Mouse (Mus musculus): Measurements from ENCODE around the gene Olfr486. TPM values are rescaled to one million over a fixed set of nuclear protein-coding genes. Genes with fewer than 3 reads are reported as not detected.
"Not testable (repeated sequence)": the region's sequence is repeated elsewhere in the genome, so short reads cannot be mapped to it uniquely, and the experiment has no call there.

The Olfr486 gene
- total RNA-seq (2021): not detected in 2 replicates
- long read RNA-seq: 0 reads

DNA sequence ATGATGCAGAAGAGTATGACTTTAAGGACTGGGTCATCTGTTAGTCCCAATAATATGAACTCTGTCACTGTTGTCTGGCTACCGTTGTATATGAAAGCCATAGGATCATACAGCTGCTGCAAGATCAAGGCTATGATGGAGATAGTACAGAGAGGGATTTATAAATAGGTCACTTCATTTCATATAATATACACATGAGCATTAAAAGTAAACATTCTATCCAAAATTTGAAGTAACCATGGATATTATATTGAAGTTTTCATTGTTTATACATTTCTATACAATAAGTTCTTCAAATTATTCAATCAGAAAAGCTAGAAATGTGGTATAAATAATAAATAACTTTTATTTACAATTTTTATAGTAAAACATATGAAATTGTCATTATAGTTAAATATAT is at the start of gene Olfr486:
TSS of gene Olfr486 (minus strand) at position 101 of the 400 bp plus-strand sequence.
- DNase-seq: not testable (repeated sequence)

GRCm38 (mm10) chr7:108214536-108214935 is 42.0 kb upstream of the Olfr486 start, which contains the start of gene Olfr487:
Gene Olfr487 (minus strand): TSS chr7:108214636.
- not testable (repeated sequence) for DNase-seq

DNA sequence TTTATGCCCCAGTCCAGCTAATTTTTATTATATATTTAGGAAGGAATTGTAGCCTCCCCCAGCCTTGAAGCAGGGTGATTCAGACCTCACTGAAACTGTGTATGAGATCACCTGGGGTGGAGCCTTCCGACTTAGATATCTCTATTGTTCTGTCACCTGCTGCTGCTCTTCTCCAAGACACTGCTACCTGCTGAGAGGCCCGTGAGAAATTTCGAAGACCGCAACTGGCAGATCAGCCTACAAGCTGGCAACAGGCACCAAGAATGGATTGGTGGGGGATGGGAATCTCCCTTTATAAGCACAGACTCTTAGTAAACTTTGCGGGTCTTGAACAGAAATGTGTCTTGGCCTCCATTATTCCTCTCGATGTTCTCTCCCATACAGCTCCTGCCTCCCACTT is 24.4 kb upstream of the Olfr486 start:
- DNase-seq: no peak

DNA sequence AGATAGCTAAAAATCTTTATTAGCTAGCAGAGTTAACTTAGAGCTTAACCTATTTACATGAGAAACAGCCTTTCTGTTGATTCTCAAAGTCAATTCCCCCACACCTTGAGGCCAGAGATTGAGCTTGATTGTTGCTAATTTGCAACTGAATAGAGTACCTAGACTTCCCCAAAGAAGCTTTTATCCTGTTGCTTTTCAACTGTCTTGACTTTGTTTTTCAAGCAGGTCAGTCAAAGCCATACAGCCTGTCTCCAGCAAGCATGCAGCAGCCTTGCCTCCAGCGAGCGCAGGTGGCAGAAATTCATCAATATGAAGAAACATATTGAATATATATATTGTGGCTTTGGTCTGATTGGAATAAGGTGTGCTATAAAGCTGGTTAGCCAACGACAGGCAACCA is 23.8 kb upstream of the Olfr486 start:
- DNase-seq: not testable (repeated sequence)

DNA sequence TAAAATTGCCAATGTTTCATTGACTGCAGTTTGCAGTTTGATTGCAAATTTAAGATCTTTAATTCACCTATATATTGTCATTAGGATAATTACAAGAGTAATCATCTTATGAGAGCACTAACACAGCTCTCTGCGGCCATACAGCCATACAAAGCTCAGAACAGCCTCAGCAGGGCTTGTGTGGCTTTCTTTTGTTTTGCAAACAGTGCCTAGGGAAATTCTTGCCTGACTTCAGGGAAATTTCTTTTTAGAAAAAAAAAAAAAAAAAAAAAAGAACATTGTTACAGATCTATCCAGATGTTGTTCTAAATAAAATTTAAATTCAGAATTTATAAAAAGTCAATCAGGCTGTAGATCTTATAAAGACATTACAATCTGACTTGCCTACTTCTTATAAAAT is 20.2 kb upstream of the Olfr486 start:
- DNase-seq: not testable (repeated sequence)

DNA sequence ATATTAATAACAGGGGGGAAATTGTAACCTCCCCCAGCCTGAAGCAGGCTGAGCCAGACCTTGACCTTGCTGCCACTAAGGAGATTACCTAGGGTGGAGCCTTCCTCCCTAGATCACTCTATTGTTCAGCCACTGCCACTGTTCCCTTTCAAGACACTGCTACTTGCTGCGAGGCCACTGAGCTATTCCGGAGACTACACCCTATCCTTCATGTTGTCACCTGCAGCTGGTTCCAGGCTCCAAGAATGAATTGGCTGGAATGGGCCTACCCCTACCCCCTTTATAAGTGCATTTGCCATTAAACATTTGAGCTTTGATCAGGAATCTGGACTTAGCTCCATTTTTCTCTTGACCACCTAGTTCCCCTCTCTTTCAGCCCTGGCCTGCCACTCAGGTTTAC is 18.7 kb upstream of the Olfr486 start:
- DNase-seq: not testable (repeated sequence)

GRCm38 (mm10) chr7:108185237-108185636 is 12.7 kb upstream of the Olfr486 start:
- DNase-seq: not testable (repeated sequence)

- DNase-seq: not testable (repeated sequence)
These were observed 11.9 kb upstream of the Olfr486 start for GRCm38 (mm10) chr7:108184401-108184800.

- DNase-seq: no peak
These were observed 12.8 kb downstream of the Olfr486 start, which contains the start of gene Olfr485 for GRCm38 (mm10) chr7:108159771-108160170. Gene Olfr485 (minus strand): TSS chr7:108159871.

DNA sequence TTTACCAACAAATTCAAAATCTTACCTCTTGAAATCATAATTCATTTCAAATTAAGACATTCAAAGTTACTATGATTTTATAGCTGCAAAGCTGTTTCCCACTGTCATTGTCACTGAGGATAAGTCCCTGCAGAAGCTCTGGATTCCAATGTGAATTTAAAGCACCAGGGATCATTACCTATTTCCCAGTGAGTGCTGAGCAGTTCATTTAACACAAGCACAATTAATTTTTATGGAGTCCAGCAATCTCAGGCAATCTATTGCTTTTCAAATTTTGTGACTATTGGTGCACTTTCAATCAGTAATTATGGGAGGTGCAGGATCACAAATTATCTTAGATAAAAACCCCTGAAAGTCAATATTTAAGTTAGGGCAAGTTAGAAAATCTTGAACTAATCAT is 45.2 kb downstream of the Olfr486 start, which contains the start of gene Olfr484:
TSS of gene Olfr484 (minus strand) at position 101 of the 400 bp plus-strand sequence.
- DNase-seq: no peak

Other genes starting within 250 kb of the Olfr486 start
- gene Olfr473, start 242.3 kb downstream of the Olfr486 start, total RNA-seq (2021): not detected in 2 replicates
- gene Olfr474, start 218.1 kb downstream of the Olfr486 start, total RNA-seq (2021): not detected in 2 replicates
- not detected in 2 replicates for gene Olfr476, start 207.9 kb downstream of the Olfr486 start, total RNA-seq (2021)
- gene Olfr477, start 186.0 kb downstream of the Olfr486 start, total RNA-seq (2021): not detected in 2 replicates
- not detected in 2 replicates for gene Olfr478, start 138.8 kb downstream of the Olfr486 start, total RNA-seq (2021)
- gene Olfr479, start 122.0 kb downstream of the Olfr486 start, total RNA-seq (2021): not detected in 2 replicates
- gene Olfr480, start 105.4 kb downstream of the Olfr486 start, total RNA-seq (2021): not detected in 2 replicates
- not detected in 2 replicates for gene Olfr481, start 92.9 kb downstream of the Olfr486 start, total RNA-seq (2021)
- 2.1 and 2.7 TPM in 2 replicates for gene Olfr482, start 75.2 kb downstream of the Olfr486 start, total RNA-seq (2021)
- not detected in 2 replicates for gene Olfr483, start 71.9 kb downstream of the Olfr486 start, total RNA-seq (2021)
- not detected in 2 replicates for gene Olfr484, start 45.3 kb downstream of the Olfr486 start, total RNA-seq (2021)
- not detected in 2 replicates for gene Olfr485, start 12.9 kb downstream of the Olfr486 start, total RNA-seq (2021)
- not detected in 2 replicates for gene Olfr487, start 41.9 kb upstream of the Olfr486 start, total RNA-seq (2021)
- gene Olfr488, start 85.6 kb upstream of the Olfr486 start, total RNA-seq (2021): not detected in 2 replicates
- not detected in 2 replicates for gene Olfr490, start 116.2 kb upstream of the Olfr486 start, total RNA-seq (2021)
- gene Olfr491, start 140.7 kb upstream of the Olfr486 start, total RNA-seq (2021): not detected in 2 replicates
- not detected in 2 replicates for gene Olfr492, start 150.9 kb upstream of the Olfr486 start, total RNA-seq (2021)
- not detected in 2 replicates for gene Olfr493, start 174.2 kb upstream of the Olfr486 start, total RNA-seq (2021)
- gene Olfr494, start 192.6 kb upstream of the Olfr486 start, total RNA-seq (2021): not detected in 2 replicates
- gene Olfr495, start 220.4 kb upstream of the Olfr486 start, total RNA-seq (2021): not detected in 2 replicates
- gene Olfr497, start 247.7 kb upstream of the Olfr486 start, total RNA-seq (2021): not detected in 2 replicates

Data from adrenal gland, postnatal 25 days (tissue).